Comparison of ENCODE assay signal across 9 mouse cellular contexts in the genomic region with DNA sequence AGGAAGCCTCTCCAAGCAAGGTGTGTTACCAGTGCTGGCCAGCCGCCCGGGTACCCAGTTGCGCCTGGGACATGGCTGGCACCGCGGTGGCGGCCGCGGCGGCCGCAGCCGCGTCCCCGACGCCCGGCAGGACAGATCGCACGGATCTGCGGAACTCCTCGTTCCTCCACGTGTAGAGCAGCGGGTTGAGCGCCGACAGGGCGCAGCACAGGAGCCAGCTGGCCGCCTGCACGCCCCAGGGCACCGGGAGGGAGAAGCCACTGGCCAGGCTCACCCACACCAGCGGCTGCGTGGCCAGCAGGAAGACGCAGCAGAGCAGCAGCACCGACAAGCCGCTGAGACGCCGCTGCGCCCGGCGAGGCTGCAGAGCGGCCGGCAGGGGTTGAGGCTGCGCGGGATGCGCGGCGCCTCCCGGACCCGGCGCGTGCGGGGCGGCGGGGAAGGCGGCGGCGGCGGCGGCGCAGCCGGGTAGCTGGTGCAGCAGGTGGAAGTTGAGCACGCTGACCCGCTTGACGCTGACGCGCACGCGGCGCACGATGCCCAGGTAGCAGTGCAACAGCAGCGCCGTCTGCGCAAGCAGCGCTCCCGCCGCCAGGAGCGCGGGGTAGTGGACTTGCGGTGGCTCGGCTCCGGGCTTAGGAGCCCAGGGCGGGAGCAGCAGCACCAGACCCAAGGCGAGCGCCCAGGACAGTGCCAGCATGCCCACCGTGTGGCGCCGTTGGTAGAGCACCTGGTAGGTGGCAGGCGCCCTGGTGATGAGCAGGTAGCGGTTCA. TPM values are rescaled to one million over a fixed set of nuclear protein-coding genes. Genes with fewer than 3 reads are reported as not detected.
DNase-seq lines count a peak whose midpoint lies in the region; ATAC-seq and TF ChIP-seq lines count a peak whose summit lies in the region.
"Had no signal": no experiment of that assay in that cellular context is flagged by ENCODE, and none has a peak within 500 bp of the region (broad histone marks: within the 10 kb centered on the region; RNA-seq: fewer than 3 reads in every experiment).

No protein-coding gene starts in this region.

- H3K9ac ChIP-seq in midbrain, embryonic 15.5 days = peak overlapping the region; percentile 58

- peak; percentile 4 for DNase-seq in gastrocnemius, adult 18-20 months (ENCODE audit: low spot score)
- no peak for DNase-seq in gastrocnemius, adult 8-10 months (ENCODE audit: low spot score in 2 of 2)
- DNase-seq in embryo, embryonic 10.5 days (ENCODE audit: low spot score) = peak; percentile 48
- DNase-seq in heart, adult 18-20 months = peak; percentile 38 to 47
- peak; percentile 25 for DNase-seq in kidney, adult 2 months
- peak; percentile 5 for DNase-seq in liver

- peak overlapping the region; percentile 46 for H3K4me3 ChIP-seq in kidney, adult 2 months (ENCODE audit: insufficient read depth, low read depth, low read length)
- peak overlapping the region; percentile 68 for H3K4me3 ChIP-seq in midbrain, embryonic 15.5 days
- peak overlapping the region; percentile 56 for H3K4me3 ChIP-seq in testis, adult 2 months (ENCODE audit: control insufficient read depth, low read depth, low read length)

- TF ChIP-seq CTCF in kidney, adult 2 months (conservative IDR thresholded peaks at IDR 0.05; ENCODE audit: insufficient read depth, insufficient read length, low read depth, low read length) = no peak
- TF ChIP-seq CTCF in testis, adult 2 months (IDR thresholded peaks at IDR 0.05; ENCODE audit: control insufficient read depth, insufficient read depth, insufficient replicate concordance, low read depth, low read length) = no peak

- H3K27ac ChIP-seq in kidney, adult 2 months (ENCODE audit: insufficient read depth, low read depth, low read length) = no peak overlapping the region
- H3K27ac ChIP-seq in midbrain, embryonic 15.5 days = peak overlapping the region; percentile 41
- no peak overlapping the region for H3K27ac ChIP-seq in testis, adult 2 months (ENCODE audit: control insufficient read depth, insufficient read depth, low read depth, low read length)
- H3K27ac ChIP-seq: macrophage had no signal

- H3K27me3 ChIP-seq in kidney, adult 2 months (replicated peaks; ENCODE audit: control insufficient read depth, insufficient read depth, low read length) = 0 out of 2 replicates have a peak, but pooled peaks cover 5% of the 10 kb centered on the region
- H3K27me3 ChIP-seq in midbrain, embryonic 15.5 days (replicated peaks) = peaks cover 24% of the 10 kb centered on the region
- no peaks in the 10 kb centered on the region for H3K27me3 ChIP-seq in testis, adult 2 months (ENCODE audit: control insufficient read depth, insufficient read depth, low read length)

- H3K4me1 ChIP-seq in kidney, adult 2 months (ENCODE audit: control insufficient read depth, insufficient read depth, low read length) = no peaks in the 10 kb centered on the region
- H3K4me1 ChIP-seq in midbrain, embryonic 15.5 days = peaks cover 23% of the 10 kb centered on the region
- H3K4me1 ChIP-seq in testis, adult 2 months (ENCODE audit: control insufficient read depth, insufficient read depth, low read length) = no peaks in the 10 kb centered on the region; the same call in none of the 2 replicates

- H3K4me2 ChIP-seq in midbrain, embryonic 15.5 days = peak overlapping the region; percentile 97

- ATAC-seq in midbrain, embryonic 15.5 days (replicated peaks) = peak; percentile 89

- no peaks in the 10 kb centered on the region for H3K36me3 ChIP-seq in kidney, adult 2 months (ENCODE audit: control insufficient read depth, insufficient read depth, low read length)
- H3K36me3 ChIP-seq in midbrain, embryonic 15.5 days (replicated peaks) = no peaks in the 10 kb centered on the region
- H3K36me3 ChIP-seq in testis, adult 2 months (ENCODE audit: control insufficient read depth, insufficient read depth, low read length) = no peaks in the 10 kb centered on the region

- no peak for TF ChIP-seq POLR2A in kidney, adult 2 months (IDR thresholded peaks at IDR 0.05; ENCODE audit: low read depth, low read length)
- no peak for TF ChIP-seq POLR2A in testis, adult 2 months (IDR thresholded peaks at IDR 0.05; ENCODE audit: control insufficient read depth, low read depth, low read length)

- H3K9me3 ChIP-seq in midbrain, embryonic 15.5 days = no peaks in the 10 kb centered on the region

- WGBS in kidney, adult 2 months = 1% methylated on average over 86 of the region's 86 CpGs
- WGBS in midbrain, embryonic 15.5 days = under 1% methylated on average over 85 of the region's 86 CpGs

RNA-seq across cellular contexts. Expression of a gene that starts 1.6 kb away (rescaled TPM):
- not detected for total RNA-seq in gastrocnemius, adult 18-20 months (2021)
- total RNA-seq in gastrocnemius, adult 8-10 months (2022) = not detected
- under 1 TPM; 0.12 to 0.23 TPM for total RNA-seq in heart, adult 18-20 months (2021)
- 0.39 and 0.80 TPM in 2 replicates for polyA plus RNA-seq in kidney, adult 2 months (2012; rRNA removed)
- polyA plus RNA-seq in midbrain, embryonic 15.5 days (2015; fragmentation: Nextera tagmentation; extraction: Ambion mirVana) = 3.0 and 3.2 TPM in 2 replicates
- polyA plus RNA-seq in testis, adult 2 months (2012; rRNA removed) = 0.20 and 0.38 TPM in 2 replicates
- polyA plus RNA-seq: macrophage had no signal

Comparison
In these comparisons a context has a peak if more than half of its experiments do, and no peak if none do; other contexts are left out.
1. DNase-seq: peak in gastrocnemius, adult 18-20 months (single experiment), embryo, embryonic 10.5 days (single experiment), heart, adult 18-20 months (2 of 2), kidney, adult 2 months (single experiment) and liver (single experiment); none in gastrocnemius, adult 8-10 months (0 of 2).
2. Peak in every context shown above with its lines, with median percentiles within 50 percentile points of each other: H3K4me3 ChIP-seq.